Mouse (Mus musculus) MEL (cell line): Measurements from ENCODE around the gene P2rx3. TPM values are rescaled to one million over a fixed set of nuclear protein-coding genes. Genes with fewer than 3 reads are reported as not detected.

ENCODE experiments used
- DNase-seq: peaks from one replicate; pipeline ENCODE4 v3.0.0; 2011; ENCODE audit warnings: low read depth, low spot score
- H3K27ac ChIP-seq: 2 replicates; pipeline ENCODE4 v1.5.1; 2012; ENCODE audit warnings: low read depth, mild to moderate bottlenecking, control low read depth, low read length, moderate library complexity; ENCODE audit not compliant: control insufficient read depth
- H3K27me3 ChIP-seq, 2 experiments: fragments of 150-350 bp in 1 of 2; sonication (generic) in 1 of 2; 2 replicates each; pipeline ENCODE4 v1.6.1; 2012; ENCODE audit warnings: low read length in 2 of 2, mild to moderate bottlenecking in 2 of 2, improper control_type of control experiment in 1 of 2, moderate library complexity in 1 of 2; ENCODE audit not compliant: insufficient read depth in 2 of 2, control insufficient read depth in 1 of 2
- H3K36me3 ChIP-seq, 2 experiments: 2 replicates each; pipeline ENCODE4 v1.6.1; 2012 to 2014; ENCODE audit warnings: low read length in 2 of 2, improper control_type of control experiment in 1 of 2, inconsistent platforms in 1 of 2, mild to moderate bottlenecking in 1 of 2; ENCODE audit not compliant: insufficient read depth in 2 of 2, control insufficient read depth in 1 of 2
- H3K4me1 ChIP-seq, 2 experiments: fragments of 150-350 bp in 1 of 2; sonication (generic) in 1 of 2; 2 replicates each; pipeline ENCODE4 v1.6.1; 2012; ENCODE audit warnings: low read length in 2 of 2, improper control_type of control experiment in 1 of 2, mild to moderate bottlenecking in 1 of 2; ENCODE audit not compliant: insufficient read depth in 2 of 2, control insufficient read depth in 1 of 2
- H3K4me3 ChIP-seq, 2 experiments: fragments of 150-350 bp in 1 of 2; sonication (generic) in 1 of 2; 2 replicates each; pipeline ENCODE4 v1.5.1; 2012; ENCODE audit warnings: low read depth in 2 of 2, low read length in 2 of 2, mild to moderate bottlenecking in 2 of 2, moderate library complexity in 2 of 2, control low read depth in 1 of 2, improper control_type of control experiment in 1 of 2; ENCODE audit not compliant: control insufficient read depth in 1 of 2, insufficient read depth in 1 of 2
- H3K79me2 ChIP-seq: 2 replicates; pipeline ENCODE4 v1.6.1; 2012; ENCODE audit warnings: mild to moderate bottlenecking, low read length, moderate library complexity; ENCODE audit not compliant: control insufficient read depth, poor library complexity, insufficient read depth
- H3K9ac ChIP-seq: 2 replicates; pipeline ENCODE4 v1.6.1; 2012; ENCODE audit warnings: low read depth, mild to moderate bottlenecking, control low read depth, low read length, moderate library complexity; ENCODE audit not compliant: control insufficient read depth, poor library complexity, severe bottlenecking
- H3K9me3 ChIP-seq: fragments of 150-350 bp; sonication (generic); replicated peaks from 2 replicates; pipeline ENCODE4 v1.6.1; 2012; ENCODE audit warnings: mild to moderate bottlenecking, low read length, improper control_type of control experiment, moderate library complexity; ENCODE audit not compliant: insufficient read depth
- BHLHE40 ChIP-seq: IDR thresholded peaks from 2 replicates; pipeline ENCODE4 v1.6.1; 2012; ENCODE audit warnings: low read depth, mild to moderate bottlenecking, inconsistent platforms, low read length, improper control_type of control experiment, borderline replicate concordance
- CHD2 ChIP-seq: IDR thresholded peaks from 2 replicates; pipeline ENCODE4 v1.6.1; 2011; ENCODE audit warnings: low read length, improper control_type of control experiment
- E2F4 ChIP-seq: IDR thresholded peaks from 2 replicates; pipeline ENCODE4 v1.6.1; 2011; ENCODE audit warnings: low read depth, low read length, improper control_type of control experiment, borderline replicate concordance
- ELF1 ChIP-seq: IDR thresholded peaks from 2 replicates; pipeline ENCODE4 v1.6.1; 2014; ENCODE audit warnings: low read depth, mild to moderate bottlenecking, inconsistent platforms, low read length, improper control_type of control experiment, moderate library complexity
- EP300 ChIP-seq, 2 experiments: IDR thresholded peaks; 2 replicates each; pipeline ENCODE4 v1.6.1; 2011; ENCODE audit warnings: improper control_type of control experiment in 2 of 2, low read length in 2 of 2, low read depth in 1 of 2, mild to moderate bottlenecking in 1 of 2
- ETS1 ChIP-seq: IDR thresholded peaks from 2 replicates; pipeline ENCODE4 v1.6.1; 2012; ENCODE audit warnings: low read depth, mild to moderate bottlenecking, inconsistent platforms, low read length, improper control_type of control experiment, moderate library complexity
- GABPA ChIP-seq: IDR thresholded peaks from 2 replicates; pipeline ENCODE4 v1.6.1; 2012; ENCODE audit warnings: low read depth, mild to moderate bottlenecking, inconsistent platforms, low read length, improper control_type of control experiment, moderate library complexity
- GATA1 ChIP-seq: IDR thresholded peaks from 2 replicates; pipeline ENCODE4 v1.6.1; 2011; ENCODE audit warnings: low read depth, low read length, improper control_type of control experiment
- JUND ChIP-seq: IDR thresholded peaks from 2 replicates; pipeline ENCODE4 v1.6.1; 2011; ENCODE audit warnings: low read depth, mild to moderate bottlenecking, improper control_type of control experiment, low read length
- MAFK ChIP-seq: IDR thresholded peaks from 2 replicates; pipeline ENCODE4 v1.6.1; 2011; ENCODE audit warnings: low read depth, mild to moderate bottlenecking, low read length, improper control_type of control experiment, borderline replicate concordance
- MAZ ChIP-seq: IDR thresholded peaks from 2 replicates; pipeline ENCODE4 v1.6.1; 2012; ENCODE audit warnings: low read depth, mild to moderate bottlenecking, inconsistent platforms, low read length, improper control_type of control experiment
- MXI1 ChIP-seq: IDR thresholded peaks from 2 replicates; pipeline ENCODE4 v1.6.1; 2011; ENCODE audit warnings: mild to moderate bottlenecking, low read depth, low read length, improper control_type of control experiment
- MYC ChIP-seq: IDR thresholded peaks from 2 replicates; pipeline ENCODE4 v1.6.1; 2011; ENCODE audit warnings: low read depth, mild to moderate bottlenecking, low read length, improper control_type of control experiment, moderate library complexity
- NELFE ChIP-seq: IDR thresholded peaks from 2 replicates; pipeline ENCODE4 v1.6.1; 2011; ENCODE audit warnings: low read depth, low read length, improper control_type of control experiment
- POLR2AphosphoS5 ChIP-seq: IDR thresholded peaks from 2 replicates; pipeline ENCODE4 v1.6.1; 2012; ENCODE audit warnings: low read depth, borderline replicate concordance, mild to moderate bottlenecking, inconsistent platforms, low read length, moderate library complexity, mixed read lengths
- SIN3A ChIP-seq: IDR thresholded peaks from 2 replicates; pipeline ENCODE4 v1.6.1; 2012; ENCODE audit warnings: low read length, improper control_type of control experiment, inconsistent platforms
- SMC3 ChIP-seq: IDR thresholded peaks from 2 replicates; pipeline ENCODE4 v1.6.1; 2011; ENCODE audit warnings: low read depth, low read length, improper control_type of control experiment
- TAL1 ChIP-seq: IDR thresholded peaks from 2 replicates; pipeline ENCODE4 v1.6.1; 2012; ENCODE audit warnings: mild to moderate bottlenecking, inconsistent platforms, low read length, moderate library complexity, mixed read lengths
- UBTF ChIP-seq: IDR thresholded peaks from 2 replicates; pipeline ENCODE4 v1.6.1; 2012; ENCODE audit warnings: low read depth, mild to moderate bottlenecking, inconsistent platforms, low read length, improper control_type of control experiment, moderate library complexity, borderline replicate concordance; ENCODE audit not compliant: insufficient read depth
- USF2 ChIP-seq, 2 experiments: IDR thresholded peaks; 2 replicates each; pipeline ENCODE4 v1.6.1; 2011 to 2012; ENCODE audit warnings: improper control_type of control experiment in 2 of 2, low read length in 2 of 2, borderline replicate concordance in 1 of 2, inconsistent platforms in 1 of 2, low read depth in 1 of 2, mild to moderate bottlenecking in 1 of 2; ENCODE audit not compliant: insufficient read depth in 1 of 2
- ZC3H11A ChIP-seq: IDR thresholded peaks from 2 replicates; pipeline ENCODE4 v1.6.1; 2012; ENCODE audit warnings: low read depth, mild to moderate bottlenecking, inconsistent platforms, low read length, improper control_type of control experiment
- ZNF384 ChIP-seq: IDR thresholded peaks from 2 replicates; pipeline ENCODE4 v1.6.1; 2012; ENCODE audit warnings: low read depth, mild to moderate bottlenecking, inconsistent platforms, low read length, improper control_type of control experiment
- polyA plus RNA-seq, 2 experiments: library from polyadenylated mRNA; stranded (reverse) in 1 of 2; unstranded in 1 of 2; fragments of >175 nt in 1 of 2; fragments of >200 nt in 1 of 2; gene quantifications; 2 replicates each; pipeline versions ENCODE4 v1.2.1 to v1.2.4; 2012; ENCODE audit warnings: low replicate concordance in 2 of 2, low read depth in 1 of 2; ENCODE audit not compliant: insufficient read length in 2 of 2, insufficient read depth in 1 of 2, missing spikeins in 1 of 2
- total RNA-seq: library from RNA; depleted of rRNA; stranded (reverse); fragments of 300-350 nt; gene quantifications from 2 replicates; pipeline ENCODE4 v1.2.3, GENCODE M21; 2012

P2rx3 gene
- total and polyA plus RNA-seq, 3 experiments, result 0.36 TPM; not detected in 2

DNA sequence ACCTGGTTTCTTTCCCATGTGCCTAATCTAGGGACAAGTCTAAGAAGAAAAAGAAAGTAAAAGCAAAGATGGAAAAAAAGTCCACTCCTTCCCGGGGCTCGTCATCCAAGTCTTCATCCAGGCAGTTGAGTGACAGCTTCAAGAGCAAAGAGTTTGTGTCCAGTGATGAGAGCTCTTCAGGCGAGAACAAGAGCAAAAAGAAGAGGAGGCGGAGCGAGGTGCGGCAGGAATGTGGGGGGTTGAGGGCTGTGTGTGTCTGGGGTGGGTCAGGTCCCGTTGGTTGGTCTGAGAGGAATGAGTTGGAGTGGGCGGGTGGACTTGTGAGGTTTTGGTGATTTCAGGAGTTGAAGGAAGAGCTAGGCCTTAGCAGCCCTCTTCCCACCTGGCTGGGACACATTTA is 9.0 kb upstream of the P2rx3 start:
- Histone ChIP-seq H3K27ac (no peak overlapping the region), H3K79me2 (no peaks in the 10 kb centered on the region; the same call in 1 of the 2 replicates), H3K4me1 (peaks cover 0 to 4% of the 10 kb centered on the region in 2 experiments; a peak in 2 of 4 replicates), H3K27me3 (no peaks in the 10 kb centered on the region), H3K9ac (no peak overlapping the region), H3K4me3 (no peak overlapping the region), H3K36me3 (peaks cover 4 to 11% of the 10 kb centered on the region in 2 experiments; a peak in 3 of 4 replicates), H3K9me3 (no peaks in the 10 kb centered on the region)
- no peak for DNase-seq
- TF ChIP-seq EP300 (IDR thresholded peaks at IDR 0.05; ENCODE audit: low read depth in 1 of 2, low read length in 2 of 2), result no peak
- TF ChIP-seq ELF1, result no peak
- no peak for TF ChIP-seq GATA1
- no peak for TF ChIP-seq SIN3A

DNA sequence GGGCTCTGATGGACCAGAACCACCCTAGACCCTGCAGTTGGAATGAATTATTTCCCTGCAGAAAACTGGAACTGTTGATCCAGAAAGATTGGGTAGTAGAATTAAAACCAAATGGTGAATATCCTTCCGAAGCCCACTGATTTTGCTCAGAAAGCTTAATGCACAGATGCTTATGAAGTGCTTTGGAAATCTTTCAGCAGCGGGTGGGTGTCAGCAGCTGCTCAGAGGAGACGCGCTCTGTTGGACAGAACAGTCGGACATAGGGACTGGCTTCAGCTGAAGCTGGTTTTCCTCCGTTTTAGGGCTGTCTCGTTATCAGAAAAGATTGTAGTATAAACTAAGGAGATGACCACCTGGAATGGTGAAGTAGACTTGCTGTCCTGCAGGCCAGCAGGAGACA is 6.4 kb upstream of the P2rx3 start:
- no peak overlapping the region for H3K9ac ChIP-seq
- peaks cover 6% of the 10 kb centered on the region for H3K79me2 ChIP-seq
- H3K27me3 ChIP-seq, result no peaks in the 10 kb centered on the region
- peaks cover 0 to under 1% of the 10 kb centered on the region in 2 experiments; a peak in 2 of 4 replicates for H3K4me1 ChIP-seq
- DNase-seq, result no peak
- no peak for TF ChIP-seq ETS1
- no peak for TF ChIP-seq GATA1
- TF ChIP-seq GABPA, result no peak
- no peak for TF ChIP-seq USF2 (IDR thresholded peaks at IDR 0.05; ENCODE audit: borderline replicate concordance in 1 of 2, insufficient read depth in 1 of 2, low read depth in 1 of 2, low read length in 2 of 2)
- TF ChIP-seq EP300 (IDR thresholded peaks at IDR 0.05; ENCODE audit: low read depth in 1 of 2, low read length in 2 of 2), result no peak
- TF ChIP-seq MAZ, result no peak
- TF ChIP-seq MAFK, result no peak
- no peak for TF ChIP-seq NELFE
- TF ChIP-seq ZC3H11A, result no peak
- no peak for TF ChIP-seq E2F4
- no peak for TF ChIP-seq ZNF384
- no peak for TF ChIP-seq TAL1
- no peak for TF ChIP-seq BHLHE40
- TF ChIP-seq MYC, result no peak
- TF ChIP-seq UBTF, result no peak
- TF ChIP-seq JUND, result no peak
- TF ChIP-seq MXI1, result no peak
- no peak for TF ChIP-seq SMC3
- no peak for TF ChIP-seq CHD2
- TF ChIP-seq POLR2AphosphoS5, result no peak
- TF ChIP-seq, all 39 proteins: peak for 0
- Histone ChIP-seq H3K9me3 (no peaks in the 10 kb centered on the region), H3K27ac (no peak overlapping the region), H3K36me3 (peaks cover 5 to 22% of the 10 kb centered on the region in 2 experiments), H3K4me3 (no peak overlapping the region)
